Mouse (Mus musculus): ENCODE results near the gene Rps6ka4. TPM values are rescaled to one million over a fixed set of nuclear protein-coding genes. Genes with fewer than 3 reads are reported as not detected.
A peak's percentile ranks its signal among the peaks of the same experiment; 100 is the strongest.

Rps6ka4 gene
- polyA plus RNA-seq, 1 experiment from 2014 or later: 15.1 TPM

DNA sequence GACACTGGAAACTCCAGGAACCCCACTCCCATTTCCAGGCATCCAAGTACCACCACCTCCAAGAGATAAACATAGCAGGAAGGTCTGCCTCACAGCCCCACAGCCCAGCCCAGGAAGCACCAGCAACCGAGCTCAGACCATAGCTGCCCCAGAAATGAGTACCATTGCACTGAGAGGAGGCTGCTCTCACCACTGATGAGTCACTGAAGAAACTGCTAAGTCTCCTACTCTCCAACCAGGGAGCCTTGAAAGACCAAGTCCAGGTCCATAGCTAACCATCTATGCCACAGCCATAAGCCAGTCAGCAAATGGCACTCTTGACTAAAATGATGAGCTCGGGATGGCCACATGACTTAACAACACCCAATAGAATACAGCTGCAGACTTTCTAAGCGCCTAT, 13.8 kb downstream of the Rps6ka4 start:
- no peaks in the 10 kb centered on the region for H3K9me3 ChIP-seq (ENCODE audit: control insufficient read depth, low read length)
- H3K4me1 ChIP-seq (ENCODE audit: control insufficient read depth, insufficient read depth, low read length): peaks cover 11% of the 10 kb centered on the region
- no peak overlapping the region for H3K9ac ChIP-seq (ENCODE audit: low read depth, low read length)
- no peak overlapping the region for H3K4me3 ChIP-seq (ENCODE audit: low read length)
- H3K36me3 ChIP-seq (ENCODE audit: control insufficient read depth, insufficient read depth, low read length): no peaks in the 10 kb centered on the region; the same call in 1 of the 2 replicates
- no peak for ATAC-seq (ENCODE audit: low FRiP score, low TSS enrichment)
- H3K27ac ChIP-seq (ENCODE audit: low read depth, low read length): no peak overlapping the region
- WGBS: 78% methylated on average over 3 of the region's 3 CpGs
- H3K4me2 ChIP-seq (replicated peaks; ENCODE audit: low read depth, low read length): no peak overlapping the region
- H3K27me3 ChIP-seq (ENCODE audit: control insufficient read depth, insufficient read depth, low read length): peaks cover 29% of the 10 kb centered on the region

DNA sequence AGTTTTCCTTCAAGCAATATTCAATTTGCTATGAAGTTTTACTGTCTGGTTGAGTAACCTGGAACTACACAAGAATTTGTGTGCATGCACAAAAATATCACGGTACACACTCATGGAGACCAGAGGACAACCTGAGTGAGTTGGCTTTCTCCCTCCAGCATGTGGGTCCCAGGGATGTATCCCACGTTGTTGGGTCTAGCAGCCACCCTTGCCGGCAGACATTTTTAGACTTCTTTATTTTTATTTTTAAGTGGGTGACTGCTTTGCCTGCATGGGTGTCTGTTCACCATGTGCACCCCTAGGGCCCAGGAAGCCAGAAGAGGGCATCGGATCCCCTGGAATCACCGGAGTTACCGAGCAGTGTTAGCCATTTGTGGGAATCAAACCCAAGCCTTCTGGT, 15.1 kb downstream of the Rps6ka4 start:
- Histone ChIP-seq H3K36me3 (ENCODE audit: control insufficient read depth, insufficient read depth, low read length) (no peaks in the 10 kb centered on the region), H3K27me3 (ENCODE audit: control insufficient read depth, insufficient read depth, low read length) (peaks cover 17% of the 10 kb centered on the region), H3K4me1 (ENCODE audit: control insufficient read depth, insufficient read depth, low read length) (peaks cover 6% of the 10 kb centered on the region), H3K9ac (ENCODE audit: low read depth, low read length) (no peak overlapping the region), H3K27ac (ENCODE audit: low read depth, low read length) (no peak overlapping the region), H3K9me3 (ENCODE audit: control insufficient read depth, low read length) (no peaks in the 10 kb centered on the region), H3K4me3 (ENCODE audit: low read length) (no peak overlapping the region), H3K4me2 (replicated peaks; ENCODE audit: low read depth, low read length) (no peak overlapping the region)
- 85% methylated on average over 6 of the region's 6 CpGs for WGBS
- no peak for ATAC-seq (ENCODE audit: low FRiP score, low TSS enrichment)

DNA sequence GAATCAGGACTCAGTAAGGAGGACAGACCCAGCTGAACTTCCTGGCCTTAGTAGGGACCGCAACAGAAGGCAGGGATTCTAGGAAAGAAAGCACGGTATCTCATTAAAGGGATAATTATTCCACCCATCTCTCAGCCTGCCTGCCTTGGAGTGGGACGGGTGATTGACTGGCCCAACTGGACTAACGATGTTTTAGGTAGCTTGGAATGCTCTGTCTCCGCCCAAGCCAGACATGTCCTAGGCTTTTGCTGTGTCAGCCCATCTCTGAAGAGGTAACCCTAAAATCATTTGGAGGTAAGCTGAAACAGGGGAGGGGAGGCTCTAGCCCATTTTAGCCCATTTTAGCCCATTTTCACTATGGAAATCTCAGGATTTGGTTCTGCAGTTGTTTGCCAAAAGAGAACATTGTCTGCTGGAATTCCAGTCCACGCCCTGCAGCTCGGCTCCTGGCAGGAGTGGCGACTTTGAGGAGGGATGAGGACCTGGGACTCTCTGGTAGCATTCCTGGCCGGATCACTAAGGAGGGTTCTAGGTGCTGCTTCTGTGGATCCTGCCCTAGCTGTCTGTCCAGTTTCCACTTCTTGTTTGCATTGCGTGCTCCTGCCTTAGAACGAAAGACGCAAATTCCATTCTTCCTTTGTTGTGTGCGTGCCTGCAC, 19.8 kb downstream of the Rps6ka4 start:
- Histone ChIP-seq H3K9ac (ENCODE audit: low read depth, low read length) (no peak overlapping the region), H3K4me3 (ENCODE audit: low read length) (no peak overlapping the region), H3K9me3 (ENCODE audit: control insufficient read depth, low read length) (no peaks in the 10 kb centered on the region), H3K4me2 (replicated peaks; ENCODE audit: low read depth, low read length) (no peak overlapping the region), H3K36me3 (ENCODE audit: control insufficient read depth, insufficient read depth, low read length) (no peaks in the 10 kb centered on the region), H3K4me1 (ENCODE audit: control insufficient read depth, insufficient read depth, low read length) (no peaks in the 10 kb centered on the region), H3K27me3 (ENCODE audit: control insufficient read depth, insufficient read depth, low read length) (no peaks in the 10 kb centered on the region), H3K27ac (ENCODE audit: low read depth, low read length) (no peak overlapping the region)
- ATAC-seq (ENCODE audit: low FRiP score, low TSS enrichment): no peak
- WGBS: 88% methylated on average over 13 of the region's 13 CpGs

DNA sequence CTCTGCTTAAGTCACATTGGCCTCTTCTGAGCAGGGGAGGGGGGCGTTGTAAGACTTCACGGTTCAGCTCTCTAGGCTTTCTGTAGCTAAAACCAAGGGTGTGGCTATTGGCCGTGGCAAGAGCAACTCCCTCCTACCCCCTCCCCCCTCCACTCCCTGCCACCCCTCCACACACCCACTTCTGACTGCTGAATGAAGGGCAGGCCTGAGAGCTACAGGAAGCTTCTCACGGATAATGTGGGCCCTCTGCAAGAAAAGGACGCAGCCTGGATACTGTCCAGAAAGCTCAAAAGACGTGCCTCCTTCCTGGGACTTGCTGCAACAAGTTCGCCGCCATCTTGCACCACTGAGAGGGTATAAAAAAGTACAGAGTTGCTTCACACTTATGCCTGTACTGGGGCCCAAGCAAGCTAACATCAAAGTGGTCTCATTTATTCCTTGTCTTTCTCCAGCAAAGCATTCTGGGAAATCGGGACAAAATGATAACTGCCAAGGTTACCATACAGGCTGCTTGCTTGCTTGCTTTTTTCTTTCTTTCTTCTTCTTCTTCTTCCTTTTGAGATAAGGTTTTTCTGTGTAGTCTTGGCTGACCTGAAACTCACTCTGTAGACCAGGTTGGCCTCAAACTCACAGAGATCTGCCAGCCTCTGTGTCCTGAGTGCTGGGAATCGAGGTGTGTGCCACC, 21.2 kb downstream of the Rps6ka4 start:
- no peaks in the 10 kb centered on the region for H3K9me3 ChIP-seq (ENCODE audit: control insufficient read depth, low read length)
- no peak overlapping the region for H3K4me2 ChIP-seq (replicated peaks; ENCODE audit: low read depth, low read length)
- peak; percentile 55 for ATAC-seq (ENCODE audit: low FRiP score, low TSS enrichment)
- no peak overlapping the region for H3K4me3 ChIP-seq (ENCODE audit: low read length)
- peak overlapping the region; percentile 18; the same call in 1 of the 2 replicates for H3K9ac ChIP-seq (ENCODE audit: low read depth, low read length)
- H3K27me3 ChIP-seq (ENCODE audit: control insufficient read depth, insufficient read depth, low read length): no peaks in the 10 kb centered on the region
- H3K36me3 ChIP-seq (ENCODE audit: control insufficient read depth, insufficient read depth, low read length): no peaks in the 10 kb centered on the region
- no peak overlapping the region for H3K27ac ChIP-seq (ENCODE audit: low read depth, low read length)
- WGBS: 48% methylated on average over 10 of the region's 10 CpGs
- H3K4me1 ChIP-seq (ENCODE audit: control insufficient read depth, insufficient read depth, low read length): no peaks in the 10 kb centered on the region

DNA sequence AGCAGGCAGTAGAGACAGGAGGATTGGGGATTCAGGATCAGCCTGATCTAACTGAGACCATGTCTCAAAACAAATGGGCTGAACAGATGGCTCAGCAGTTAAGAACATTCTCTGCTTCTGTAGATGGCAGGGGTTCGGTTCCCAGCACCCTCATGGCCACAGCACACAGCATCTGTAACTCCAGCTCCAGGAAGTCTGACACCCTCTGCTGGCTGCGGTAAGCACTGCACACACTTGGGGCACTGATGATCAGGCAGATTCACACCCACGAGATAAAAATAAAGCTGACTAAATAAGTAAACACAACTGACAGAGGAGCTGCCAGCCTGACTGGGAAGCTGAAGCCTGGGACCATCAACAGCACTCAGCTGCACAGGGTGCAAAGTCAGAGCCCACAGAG, 25.5 kb downstream of the Rps6ka4 start:
- WGBS: 86% methylated on average over 3 of the region's 3 CpGs

DNA sequence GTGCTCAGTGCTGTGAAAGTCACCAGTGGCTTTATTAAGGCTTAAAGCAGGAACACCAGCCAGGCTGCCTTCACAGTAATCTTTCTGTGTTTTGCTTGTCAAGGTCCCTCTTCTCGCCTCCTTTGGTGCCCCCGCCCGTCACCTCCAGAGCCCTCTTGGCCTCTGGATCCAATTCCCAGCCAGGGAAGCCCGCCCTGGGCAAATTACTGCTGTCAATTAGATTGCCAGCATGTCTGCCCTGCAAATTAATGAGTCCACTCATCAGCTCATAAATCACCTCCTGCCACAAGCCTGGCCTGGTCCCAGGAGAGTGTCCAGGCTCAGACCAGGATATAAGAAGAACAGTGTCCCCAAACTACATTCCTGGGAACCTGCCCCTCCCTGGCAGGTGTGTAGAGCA, 26.1 kb downstream of the Rps6ka4 start:
- no peak overlapping the region for H3K4me3 ChIP-seq (ENCODE audit: low read length)
- no peak overlapping the region for H3K9ac ChIP-seq (ENCODE audit: low read depth, low read length)
- H3K4me1 ChIP-seq (ENCODE audit: control insufficient read depth, insufficient read depth, low read length): no peaks in the 10 kb centered on the region
- no peak overlapping the region for H3K4me2 ChIP-seq (replicated peaks; ENCODE audit: low read depth, low read length)
- WGBS: 13% methylated on average over 4 of the region's 4 CpGs
- no peaks in the 10 kb centered on the region for H3K9me3 ChIP-seq (ENCODE audit: control insufficient read depth, low read length)
- H3K36me3 ChIP-seq (ENCODE audit: control insufficient read depth, insufficient read depth, low read length): no peaks in the 10 kb centered on the region
- no peak overlapping the region for H3K27ac ChIP-seq (ENCODE audit: low read depth, low read length)
- H3K27me3 ChIP-seq (ENCODE audit: control insufficient read depth, insufficient read depth, low read length): no peaks in the 10 kb centered on the region
- no peak for ATAC-seq (ENCODE audit: low FRiP score, low TSS enrichment)

More for the DNA sequence above, 25.5 kb downstream of the Rps6ka4 start:
- Histone ChIP-seq H3K4me3 (ENCODE audit: low read length) (no peak overlapping the region), H3K4me1 (ENCODE audit: control insufficient read depth, insufficient read depth, low read length) (no peaks in the 10 kb centered on the region), H3K9ac (ENCODE audit: low read depth, low read length) (no peak overlapping the region), H3K4me2 (replicated peaks; ENCODE audit: low read depth, low read length) (no peak overlapping the region), H3K9me3 (ENCODE audit: control insufficient read depth, low read length) (no peaks in the 10 kb centered on the region), H3K27ac (ENCODE audit: low read depth, low read length) (no peak overlapping the region), H3K36me3 (ENCODE audit: control insufficient read depth, insufficient read depth, low read length) (no peaks in the 10 kb centered on the region), H3K27me3 (ENCODE audit: control insufficient read depth, insufficient read depth, low read length) (no peaks in the 10 kb centered on the region)
- ATAC-seq (ENCODE audit: low FRiP score, low TSS enrichment): no peak

Small RNA genes lying within 50 kb of the gene (microRNA-seq; reads per million reads assigned to microRNA genes)
- gene Mir5046: not detected

Other genes starting within 250 kb of the Rps6ka4 start
- 0.30 and 0.51 TPM in 2 replicates for gene Ccdc88b, start 17.6 kb upstream of the Rps6ka4 start, polyA plus RNA-seq (2014; fragmentation: Nextera tagmentation; extraction: Ambion mirVana)
- gene Trmt112, start 69.1 kb upstream of the Rps6ka4 start, polyA plus RNA-seq (2014; fragmentation: Nextera tagmentation; extraction: Ambion mirVana): 164 and 181 TPM in 2 replicates
- gene Prdx5, start 69.5 kb upstream of the Rps6ka4 start, polyA plus RNA-seq (2014; fragmentation: Nextera tagmentation; extraction: Ambion mirVana): 177 and 235 TPM in 2 replicates
- gene Esrra, start 81.2 kb upstream of the Rps6ka4 start, polyA plus RNA-seq (2014; fragmentation: Nextera tagmentation; extraction: Ambion mirVana): 5.2 and 9.0 TPM in 2 replicates
- gene Catsperz, start 84.7 kb upstream of the Rps6ka4 start, polyA plus RNA-seq (2014; fragmentation: Nextera tagmentation; extraction: Ambion mirVana): 2.1 and 3.8 TPM in 2 replicates
- gene Kcnk4, start 93.9 kb upstream of the Rps6ka4 start, polyA plus RNA-seq (2014; fragmentation: Nextera tagmentation; extraction: Ambion mirVana): 0.12 and 0.51 TPM in 2 replicates
- gene Bad, start 101.2 kb upstream of the Rps6ka4 start, polyA plus RNA-seq (2014; fragmentation: Nextera tagmentation; extraction: Ambion mirVana): 65.5 and 70.9 TPM in 2 replicates
- 23.3 and 27.4 TPM in 2 replicates for gene Gpr137, start 101.8 kb upstream of the Rps6ka4 start, polyA plus RNA-seq (2014; fragmentation: Nextera tagmentation; extraction: Ambion mirVana)
- gene Ppp1r14b, start 134.3 kb upstream of the Rps6ka4 start, polyA plus RNA-seq (2014; fragmentation: Nextera tagmentation; extraction: Ambion mirVana): 202 and 254 TPM in 2 replicates
- 24.4 and 38.9 TPM in 2 replicates for gene Plcb3, start 135.8 kb upstream of the Rps6ka4 start, polyA plus RNA-seq (2014; fragmentation: Nextera tagmentation; extraction: Ambion mirVana)
- gene Fkbp2, start 139.9 kb upstream of the Rps6ka4 start, polyA plus RNA-seq (2014; fragmentation: Nextera tagmentation; extraction: Ambion mirVana): 89.7 and 118 TPM in 2 replicates
- 38.2 and 39.8 TPM in 2 replicates for gene Vegfb, start 147.0 kb upstream of the Rps6ka4 start, polyA plus RNA-seq (2014; fragmentation: Nextera tagmentation; extraction: Ambion mirVana)
- gene Dnajc4, start 151.9 kb upstream of the Rps6ka4 start, polyA plus RNA-seq (2014; fragmentation: Nextera tagmentation; extraction: Ambion mirVana): 22.6 and 24.0 TPM in 2 replicates
- 20.4 and 22.2 TPM in 2 replicates for gene Nudt22, start 155.5 kb upstream of the Rps6ka4 start, polyA plus RNA-seq (2014; fragmentation: Nextera tagmentation; extraction: Ambion mirVana)
- 9.7 and 12.1 TPM in 2 replicates for gene Trpt1, start 155.5 kb upstream of the Rps6ka4 start, polyA plus RNA-seq (2014; fragmentation: Nextera tagmentation; extraction: Ambion mirVana)
- gene Fermt3, start 178.8 kb upstream of the Rps6ka4 start, polyA plus RNA-seq (2014; fragmentation: Nextera tagmentation; extraction: Ambion mirVana): 3.6 and 4.9 TPM in 2 replicates
- gene Stip1, start 199.3 kb upstream of the Rps6ka4 start, polyA plus RNA-seq (2014; fragmentation: Nextera tagmentation; extraction: Ambion mirVana): 223 and 304 TPM in 2 replicates
- gene Macrod1, start 216.2 kb upstream of the Rps6ka4 start, polyA plus RNA-seq (2014; fragmentation: Nextera tagmentation; extraction: Ambion mirVana): 9.9 and 10.7 TPM in 2 replicates